Mouse (Mus musculus) liver, adult 2 months (tissue): Measurements from ENCODE around the gene Nf2.

Source experiments
- CTCF ChIP-seq: fragments of 200-500 bp; IDR thresholded peaks from 2 replicates; pipeline ENCODE4 v1.5.1; 2011; ENCODE audit warnings: low read depth, low read length, control low read depth
- POLR2A ChIP-seq: fragments of 200-500 bp; IDR thresholded peaks from 2 replicates; pipeline ENCODE4 v1.6.1; 2011; ENCODE audit warnings: low read length, control low read depth; ENCODE audit not compliant: insufficient read depth; ENCODE audit errors: extremely low read depth

DNA sequence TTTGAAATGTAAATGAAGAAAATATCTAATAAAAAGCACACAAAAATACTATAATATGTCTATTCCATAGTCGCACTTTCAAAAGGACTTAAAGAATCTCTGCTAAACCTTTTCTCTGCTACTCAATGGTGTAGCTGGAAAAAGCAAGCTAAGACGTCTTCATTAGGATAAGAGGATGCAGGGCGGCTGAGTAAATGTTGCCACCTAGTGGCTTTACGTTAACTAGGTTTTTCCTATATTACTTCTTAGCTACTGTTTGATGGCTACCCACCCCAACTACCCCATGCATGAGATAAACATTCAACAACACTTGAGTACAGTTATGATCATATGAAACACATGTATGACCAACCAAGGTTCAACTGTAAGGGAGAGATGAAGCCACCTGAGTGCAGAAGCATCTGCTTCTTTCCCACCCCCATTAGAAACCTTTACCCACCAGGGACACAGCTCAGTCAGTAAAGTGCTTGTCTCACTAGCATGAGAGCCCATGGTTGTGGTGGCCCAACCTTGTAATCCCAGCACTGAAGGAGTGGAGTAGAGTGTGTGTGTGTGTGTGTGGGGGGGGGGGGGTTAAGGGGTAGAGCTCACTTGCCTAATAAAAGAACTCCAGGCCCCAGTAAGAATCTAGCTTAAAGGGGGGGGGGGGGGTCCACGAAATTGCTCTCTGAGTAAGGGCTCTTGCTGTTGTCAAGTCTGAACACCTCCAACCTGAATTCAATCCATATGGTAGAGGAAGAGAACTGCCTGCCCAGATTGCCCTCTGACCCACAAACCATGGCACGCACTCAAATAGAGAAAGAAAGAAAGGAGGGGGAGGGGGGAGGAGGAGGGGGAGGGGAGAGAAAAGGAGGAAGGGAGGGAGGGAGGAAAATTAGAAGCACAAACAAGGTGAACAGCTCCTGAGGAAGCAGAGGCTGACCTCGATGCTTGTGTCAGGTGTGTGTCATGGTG is 27.6 kb downstream of the Nf2 start:
- TF ChIP-seq CTCF (0 out of 2 replicates have a peak, but pooled peaks have one; percentile 11), POLR2A (no peak)
